Mouse (Mus musculus) 3T3-L1 (cell line): Measurements from ENCODE around the gene Rpl9-ps1.

Source experiments
- DNase-seq: peaks from one replicate; pipeline ENCODE4 v3.0.0-alpha.2; 2015; ENCODE audit warnings: low read depth, low spot score

Rpl9-ps1 gene

GRCm38 (mm10) chr11:83623586-83623985, 21.8 kb downstream of the Rpl9-ps1 start:
- peak; percentile 52 for DNase-seq

- DNase-seq, result no peak
These were observed 26.4 kb downstream of the Rpl9-ps1 start for GRCm38 (mm10) chr11:83619037-83619436.

GRCm38 (mm10) chr11:83618238-83618637, 27.2 kb downstream of the Rpl9-ps1 start:
- no peak for DNase-seq

- DNase-seq, result peak; percentile 76
These were observed 28.8 kb downstream of the Rpl9-ps1 start for GRCm38 (mm10) chr11:83616586-83616985.

GRCm38 (mm10) chr11:83610900-83611299, 34.5 kb downstream of the Rpl9-ps1 start:
- no peak for DNase-seq

- DNase-seq, result peak; percentile 80
These were observed 39.0 kb downstream of the Rpl9-ps1 start for GRCm38 (mm10) chr11:83606396-83606795.

- no peak for DNase-seq
These were observed 39.9 kb downstream of the Rpl9-ps1 start for GRCm38 (mm10) chr11:83605535-83605934.

GRCm38 (mm10) chr11:83604698-83605097, 40.7 kb downstream of the Rpl9-ps1 start:
- DNase-seq, result no peak

- DNase-seq, result no peak
These were observed 42.0 kb downstream of the Rpl9-ps1 start for GRCm38 (mm10) chr11:83603399-83603798.

- DNase-seq, result no peak
These were observed 44.8 kb downstream of the Rpl9-ps1 start for GRCm38 (mm10) chr11:83600576-83600975.

GRCm38 (mm10) chr11:83598991-83599390, 46.4 kb downstream of the Rpl9-ps1 start:
- no peak for DNase-seq

GRCm38 (mm10) chr11:83598207-83598837, 47.1 kb downstream of the Rpl9-ps1 start:
- peak; percentile 23 for DNase-seq

GRCm38 (mm10) chr11:83597796-83598195, 47.6 kb downstream of the Rpl9-ps1 start:
- DNase-seq, result peak; percentile 76

GRCm38 (mm10) chr11:83595669-83596455, 49.6 kb downstream of the Rpl9-ps1 start:
- DNase-seq, result no peak
